Mouse (Mus musculus): ENCODE results near the gene Fam19a2.

Fam19a2 gene

DNA sequence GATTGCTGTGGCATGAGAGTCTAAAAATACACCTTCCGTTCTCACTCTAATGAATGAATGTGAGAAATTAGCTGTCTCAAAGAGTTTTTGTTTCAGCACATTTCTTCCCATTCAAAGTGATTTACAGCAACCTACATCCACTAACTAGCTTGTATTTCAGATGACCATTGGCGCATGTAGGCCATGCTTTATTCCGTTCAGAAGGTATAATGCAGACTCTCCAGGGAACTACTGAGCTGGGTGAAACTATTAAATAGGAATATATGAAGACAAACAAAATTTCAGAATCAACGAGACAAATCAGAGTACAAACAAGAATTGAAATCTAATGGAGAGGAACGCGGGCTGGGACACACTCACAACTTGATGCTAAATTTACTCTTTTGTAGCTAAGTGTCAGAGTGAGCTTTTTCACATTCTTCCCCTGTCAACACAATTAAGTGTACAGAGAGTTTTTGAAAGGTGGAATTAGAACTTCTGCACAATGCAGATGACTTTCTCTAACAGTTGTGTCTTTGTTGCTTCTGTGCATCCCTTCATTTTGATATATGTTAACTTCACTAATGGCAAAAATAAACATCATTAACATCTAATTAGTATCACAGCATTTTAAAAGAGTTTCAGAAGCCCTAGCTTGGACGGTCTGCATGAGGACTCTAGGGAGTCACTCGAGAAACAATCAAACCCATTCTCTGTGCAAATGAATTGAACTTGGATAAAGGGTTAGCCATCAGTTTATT lies 428.6 kb downstream of the Fam19a2 start:
- in situ Hi-C loops (cut with MboI; ENCODE audit: unreplicated experiment in 2 of 2): no loop called here

DNA sequence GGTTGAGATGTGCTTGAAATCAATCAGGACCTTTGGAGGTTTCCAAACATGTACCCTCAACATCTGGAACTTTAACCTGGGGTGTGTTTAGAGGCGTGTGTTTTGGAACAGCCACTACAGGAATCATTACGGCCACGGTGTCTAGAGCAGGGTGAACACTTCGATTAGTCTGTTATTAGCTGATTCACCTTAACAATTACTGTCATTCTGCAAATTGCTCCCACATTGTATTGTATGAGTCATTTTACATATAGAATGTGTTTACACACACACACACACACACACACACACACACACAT lies 429.1 kb downstream of the Fam19a2 start:
- in situ Hi-C loops (cut with MboI; ENCODE audit: unreplicated experiment in 2 of 2): no loop called here

DNA sequence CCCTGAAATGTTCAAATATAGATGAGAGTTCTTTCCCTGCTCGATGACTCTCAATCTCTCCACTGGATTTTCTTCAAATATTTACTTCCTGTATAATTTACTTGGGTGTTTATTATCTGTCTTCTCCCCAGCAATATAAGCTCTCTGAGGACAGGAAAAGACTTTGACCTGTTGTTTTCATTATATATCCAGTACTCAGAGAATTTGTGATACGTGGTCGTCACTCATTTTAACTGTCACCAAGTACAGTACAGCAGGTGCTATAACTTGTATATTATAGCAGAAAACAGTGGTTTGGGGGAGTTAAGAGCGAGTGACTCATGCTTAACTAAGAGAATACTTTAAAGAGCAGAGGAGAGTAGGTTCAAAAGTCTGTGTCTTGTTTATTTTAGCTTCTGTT lies 438.8 kb downstream of the Fam19a2 start:
- in situ Hi-C loops (cut with MboI; ENCODE audit: unreplicated experiment in 2 of 2): no loop called here

DNA sequence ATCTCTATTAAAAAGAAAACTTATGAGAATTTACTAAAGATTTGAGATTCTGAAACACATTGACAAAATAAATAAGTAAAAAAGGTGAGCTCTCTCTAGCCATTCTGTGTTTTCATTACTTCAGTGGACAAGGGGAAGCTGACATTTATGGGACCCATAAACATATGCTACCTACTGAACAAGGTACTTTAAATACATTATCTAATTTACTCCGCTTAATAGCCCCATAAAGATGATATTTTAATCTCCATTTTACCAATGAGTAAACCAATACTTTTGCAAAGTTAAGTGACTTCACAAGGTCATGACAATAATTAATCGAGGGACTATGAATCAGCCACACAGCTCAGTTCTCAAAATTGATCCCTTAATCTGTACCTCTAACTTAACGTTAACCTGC lies 443.2 kb downstream of the Fam19a2 start:
- in situ Hi-C loops (cut with MboI; ENCODE audit: unreplicated experiment in 2 of 2): no loop called here

DNA sequence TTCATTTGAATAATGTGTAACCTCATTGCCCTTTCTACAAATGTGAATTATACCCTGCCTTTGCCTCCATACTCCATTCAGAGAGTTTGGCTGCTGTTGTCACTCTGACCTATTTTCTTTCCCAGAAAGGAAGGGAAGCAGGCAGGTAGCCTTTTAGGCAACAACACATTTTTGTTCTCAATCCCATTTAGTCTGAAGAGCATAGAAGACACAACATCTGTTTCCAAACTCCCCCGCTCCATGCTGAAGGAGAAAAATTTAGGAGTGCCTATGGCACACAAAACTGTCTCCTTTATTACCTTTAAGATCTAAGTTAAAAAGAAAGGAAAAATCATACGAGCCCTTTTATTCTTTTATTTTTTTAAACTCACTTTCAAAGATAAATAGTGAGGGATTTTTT lies 446.9 kb downstream of the Fam19a2 start:
- in situ Hi-C loops (cut with MboI; ENCODE audit: unreplicated experiment in 2 of 2): no loop called here

DNA sequence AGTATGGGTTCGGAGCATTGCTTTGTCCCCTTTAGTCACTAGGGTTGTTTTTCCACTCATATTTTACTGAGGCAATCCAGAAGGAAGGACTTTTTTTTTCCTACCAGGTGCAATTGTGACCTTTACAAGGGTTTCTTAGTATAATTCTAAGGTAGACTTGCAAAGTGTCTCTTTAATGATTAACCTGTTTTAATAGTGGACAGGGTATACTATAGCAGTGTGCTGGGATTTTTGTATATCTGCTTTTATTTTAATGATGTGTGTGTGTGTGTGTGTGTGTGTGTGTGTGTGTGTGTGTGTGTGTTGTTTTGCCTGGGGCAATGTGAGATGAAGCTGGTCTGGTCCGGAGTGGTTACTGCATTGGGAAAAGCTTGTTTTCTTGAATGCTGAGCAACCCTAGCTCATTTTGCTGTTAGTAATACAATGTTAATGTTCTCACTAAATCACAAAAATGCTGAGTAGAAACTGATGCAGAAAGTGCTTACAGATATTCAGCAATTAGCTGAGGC lies 458.2 kb downstream of the Fam19a2 start:
- in situ Hi-C loops (cut with MboI; ENCODE audit: unreplicated experiment in 2 of 2): no loop called here

DNA sequence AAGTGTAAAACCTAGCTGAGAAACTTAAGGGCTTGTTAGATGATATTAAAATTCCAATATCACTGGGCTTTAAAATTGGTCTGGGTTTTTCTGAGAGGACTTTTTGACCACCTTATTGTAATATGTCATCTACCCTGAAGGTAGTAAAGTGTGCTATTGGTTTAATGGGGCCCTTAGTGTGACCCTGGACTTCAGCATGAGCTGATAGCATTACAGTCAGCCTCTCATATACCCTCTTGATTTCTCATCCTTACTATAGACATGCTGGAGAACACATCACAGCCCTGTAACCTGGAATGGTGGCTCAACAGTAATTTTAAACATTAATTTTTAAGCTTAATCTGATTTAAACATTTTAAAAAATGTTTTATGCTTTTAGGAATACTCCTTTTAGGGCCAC lies 459.8 kb downstream of the Fam19a2 start:
- in situ Hi-C loops (cut with MboI; ENCODE audit: unreplicated experiment in 2 of 2): no loop called here

DNA sequence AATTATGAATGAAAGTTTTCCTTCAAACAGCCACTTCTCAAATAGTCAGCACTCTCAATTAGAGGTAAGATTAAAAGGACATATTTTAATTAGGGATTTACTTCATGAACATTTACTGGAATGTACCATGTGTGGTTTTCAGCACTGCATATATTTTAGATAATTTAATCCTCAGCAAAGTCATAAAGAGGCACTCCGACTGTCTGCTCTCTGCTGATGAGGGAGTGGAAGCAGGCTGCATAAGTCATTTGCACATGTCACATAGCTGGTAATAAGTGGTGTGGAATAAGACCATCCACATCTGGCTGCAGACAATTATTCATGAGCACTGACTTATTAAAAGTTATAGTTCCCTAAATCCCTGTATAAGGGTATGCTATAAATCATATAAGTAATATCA lies 484.5 kb downstream of the Fam19a2 start:
- in situ Hi-C loops (cut with MboI; ENCODE audit: unreplicated experiment in 2 of 2): no loop called here

DNA sequence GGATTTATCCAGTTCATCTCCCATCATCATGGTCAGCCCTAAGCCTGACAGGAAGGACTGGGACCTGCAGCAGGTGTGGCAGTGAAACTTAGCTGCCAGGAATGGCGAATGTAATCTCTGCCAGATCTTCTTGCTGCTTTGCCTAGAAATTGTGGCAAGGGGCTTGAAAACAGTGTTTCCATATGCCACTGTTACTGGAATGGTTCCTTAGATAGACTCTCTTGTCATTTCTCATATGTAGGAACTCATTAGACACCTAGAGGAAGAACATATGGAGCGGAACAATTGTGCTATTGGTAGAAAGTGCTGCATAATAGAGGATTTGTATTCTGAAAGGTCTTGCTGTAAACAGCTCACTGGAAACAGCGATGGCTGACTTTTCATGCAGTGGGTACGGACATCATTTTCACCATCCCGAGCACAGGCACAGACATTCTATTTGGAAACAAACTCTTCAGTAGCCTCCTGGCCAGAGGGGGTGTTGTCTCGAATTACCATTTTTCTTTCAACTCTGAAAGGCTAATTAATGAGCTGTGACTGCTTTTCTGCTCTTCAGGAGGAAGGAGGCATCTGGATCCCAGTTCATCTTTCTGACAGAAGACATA lies 488.0 kb downstream of the Fam19a2 start:
- in situ Hi-C loops (cut with MboI; ENCODE audit: unreplicated experiment in 2 of 2): no loop called here

DNA sequence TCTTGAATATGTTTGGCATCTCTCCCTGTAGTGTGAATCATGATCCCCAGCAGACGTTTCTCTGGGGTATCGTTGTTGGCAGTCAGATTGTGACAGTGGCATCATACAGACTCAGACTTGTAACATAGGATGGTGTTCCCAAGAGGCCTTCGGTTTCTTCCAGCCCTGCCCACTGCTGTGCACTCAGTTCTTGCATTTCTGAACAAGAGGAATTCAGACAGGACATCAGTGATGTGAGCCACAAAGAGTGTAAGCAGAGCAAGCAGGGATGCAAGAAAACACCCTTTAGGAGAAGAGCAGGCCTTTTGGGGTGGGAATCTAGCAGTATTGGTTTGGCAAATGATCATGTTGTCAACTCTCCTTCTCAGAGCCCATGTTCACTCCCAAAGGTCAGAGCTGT lies 489.0 kb downstream of the Fam19a2 start:
- in situ Hi-C loops (cut with MboI; ENCODE audit: unreplicated experiment in 2 of 2): no loop called here

DNA sequence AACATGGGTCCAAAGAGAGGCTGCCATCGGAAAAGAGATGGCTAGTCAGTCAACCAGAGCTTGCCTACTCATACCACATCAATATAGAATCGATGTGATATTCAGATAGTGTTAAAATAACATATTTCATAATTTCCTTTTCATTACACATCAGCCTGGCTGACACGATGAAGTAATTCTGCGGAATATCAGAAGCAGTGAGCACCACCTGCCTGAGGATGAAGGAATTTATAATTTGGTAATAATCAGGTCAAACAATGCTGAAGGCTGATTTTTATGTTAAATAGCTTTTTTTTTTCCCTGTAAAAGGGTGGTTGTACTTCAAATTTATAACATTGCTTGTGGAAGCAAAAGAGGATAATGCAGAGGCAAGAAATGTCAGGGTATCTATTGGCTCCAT lies 490.2 kb downstream of the Fam19a2 start:
- in situ Hi-C loops (cut with MboI; ENCODE audit: unreplicated experiment in 2 of 2): no loop called here

DNA sequence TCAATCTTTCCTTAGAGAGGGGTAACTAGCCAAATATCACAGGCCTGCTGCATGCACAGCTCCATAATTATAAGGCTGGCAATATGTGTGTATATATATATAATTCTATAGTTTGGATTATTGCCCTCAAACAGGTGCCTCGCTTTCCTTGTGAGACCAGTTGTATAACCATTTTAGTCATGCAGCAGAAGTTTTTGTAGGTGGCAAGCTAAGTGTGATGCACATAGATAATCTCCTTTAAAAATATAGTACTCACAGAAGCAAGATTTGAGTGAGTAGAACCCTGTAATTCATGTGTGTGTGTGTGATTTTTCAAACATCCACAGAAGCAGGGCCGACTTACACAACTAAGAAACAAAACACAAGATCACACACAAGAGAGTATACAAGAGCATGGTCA lies 525.6 kb downstream of the Fam19a2 start:
- in situ Hi-C loops (cut with MboI; ENCODE audit: unreplicated experiment in 2 of 2): no loop called here

All from v-Abl transformed pro-B cells (cell line).